Mouse (Mus musculus) CH12.LX (cell line): ENCODE measurements at regions not wholly inside any gene's neighbourhood (a gene's known extent, or its start where the extent isn't known, plus 50 kb on each side); places are given as distances from the start of the nearest gene placed in this dataset.

Experiments
- DNase-seq: peaks from one replicate; pipeline ENCODE4 v3.0.0-alpha.2; 2013; ENCODE audit errors: extremely low read depth
- H3K27ac ChIP-seq: 2 replicates; pipeline ENCODE4 v1.5.1; 2012; ENCODE audit warnings: low read depth, mild to moderate bottlenecking, control low read depth, moderate library complexity; ENCODE audit not compliant: insufficient read depth
- H3K27me3 ChIP-seq: replicated peaks from 2 replicates; pipeline ENCODE3; 2012; ENCODE audit warnings: inconsistent platforms
- H3K36me3 ChIP-seq, 2 experiments: replicated peaks in 1 of 2; 2 replicates each; pipeline versions ENCODE3 to v1.6.1; 2012; ENCODE audit warnings: inconsistent platforms in 1 of 2, low read length in 1 of 2, mild to moderate bottlenecking in 1 of 2, mixed read lengths in 1 of 2, moderate library complexity in 1 of 2; ENCODE audit not compliant: control insufficient read depth in 1 of 2, insufficient read depth in 1 of 2
- H3K4me1 ChIP-seq, 2 experiments: 2 replicates each; pipeline ENCODE4 v1.6.1; 2012; ENCODE audit warnings: inconsistent platforms in 1 of 2, moderate library complexity in 1 of 2; ENCODE audit not compliant: insufficient read depth in 2 of 2, control insufficient read depth in 1 of 2
- H3K4me2 ChIP-seq: 2 replicates; pipeline ENCODE4 v1.6.1; 2012; ENCODE audit warnings: low read depth, mild to moderate bottlenecking, control low read depth; ENCODE audit not compliant: poor library complexity, insufficient read depth, severe bottlenecking
- H3K4me3 ChIP-seq, 3 experiments: fragments of 150-350 bp in 1 of 3; sonication (generic) in 1 of 3; replicated peaks in 1 of 3; 2 replicates each; pipeline versions ENCODE3 to v1.5.1; 2011 to 2012; ENCODE audit warnings: low read depth in 2 of 3, low read length in 2 of 3, mild to moderate bottlenecking in 2 of 3, moderate library complexity in 2 of 3, control low read depth in 1 of 3, improper control_type of control experiment in 1 of 3, inconsistent platforms in 1 of 3, mixed read lengths in 1 of 3; ENCODE audit not compliant: poor library complexity in 1 of 3
- H3K79me2 ChIP-seq: replicated peaks from 2 replicates; pipeline ENCODE4 v1.6.1; 2012; ENCODE audit warnings: mild to moderate bottlenecking, moderate library complexity; ENCODE audit not compliant: control insufficient read depth, poor library complexity, insufficient read depth, severe bottlenecking; ENCODE audit errors: extremely low read depth
- H3K9ac ChIP-seq: 2 replicates; pipeline ENCODE4 v1.6.1; 2012; ENCODE audit warnings: low read depth, mild to moderate bottlenecking, control low read depth, moderate library complexity; ENCODE audit not compliant: insufficient read depth
- H3K9me3 ChIP-seq: replicated peaks from 2 replicates; pipeline ENCODE3; 2012; ENCODE audit warnings: low read length, inconsistent platforms, mixed read lengths
- CHD2 ChIP-seq: IDR thresholded peaks from 2 replicates; pipeline ENCODE4 v1.6.1; 2011; ENCODE audit warnings: low read length, improper control_type of control experiment
- E2F4 ChIP-seq: IDR thresholded peaks from 2 replicates; pipeline ENCODE4 v1.6.1; 2011; ENCODE audit warnings: low read depth, low read length, improper control_type of control experiment; ENCODE audit not compliant: insufficient replicate concordance
- KAT2A ChIP-seq: IDR thresholded peaks from 2 replicates; pipeline ENCODE4 v1.6.1; 2012; ENCODE audit warnings: low read length, improper control_type of control experiment, inconsistent platforms; ENCODE audit not compliant: insufficient replicate concordance
- MAX ChIP-seq: IDR thresholded peaks from 2 replicates; pipeline ENCODE4 v1.6.1; 2011; ENCODE audit warnings: low read length, improper control_type of control experiment
- NELFE ChIP-seq: IDR thresholded peaks from 2 replicates; pipeline ENCODE4 v1.6.1; 2011; ENCODE audit warnings: low read depth, low read length, improper control_type of control experiment
- NRF1 ChIP-seq: IDR thresholded peaks from 2 replicates; pipeline ENCODE4 v1.6.1; 2014; ENCODE audit warnings: low read depth, mild to moderate bottlenecking, inconsistent platforms, low read length, improper control_type of control experiment, moderate library complexity
- POLR2A ChIP-seq: IDR thresholded peaks from 2 replicates; pipeline ENCODE4 v1.6.1; 2011; ENCODE audit warnings: low read depth, mild to moderate bottlenecking, improper control_type of control experiment, low read length
- SIN3A ChIP-seq: IDR thresholded peaks from 2 replicates; pipeline ENCODE4 v1.6.1; 2012; ENCODE audit warnings: low read length, improper control_type of control experiment, inconsistent platforms
- TBP ChIP-seq: conservative IDR thresholded peaks from 2 replicates; pipeline ENCODE4 v1.6.1; 2011; ENCODE audit warnings: low read depth, low read length, improper control_type of control experiment
- ZC3H11A ChIP-seq: IDR thresholded peaks from 2 replicates; pipeline ENCODE4 v1.6.1; 2012; ENCODE audit warnings: low read depth, mild to moderate bottlenecking, inconsistent platforms, low read length, improper control_type of control experiment
- ZKSCAN1 ChIP-seq: IDR thresholded peaks from 2 replicates; pipeline ENCODE4 v1.6.1; 2012; ENCODE audit warnings: low read depth, inconsistent platforms, low read length, improper control_type of control experiment, borderline replicate concordance
- ZMIZ1 ChIP-seq: IDR thresholded peaks from 2 replicates; pipeline ENCODE4 v1.6.1; 2012; ENCODE audit warnings: low read depth, mild to moderate bottlenecking, inconsistent platforms, low read length, improper control_type of control experiment
- ZNF384 ChIP-seq: IDR thresholded peaks from 2 replicates; pipeline ENCODE4 v1.6.1; 2012; ENCODE audit warnings: low read depth, low read length, improper control_type of control experiment, inconsistent platforms
- dilution Hi-C: fragments of 300-500 bp; cut with MboI; formaldehyde crosslinking; loops from 2 replicates; pipeline ENCODE4 v1.14.3; 2020; ENCODE audit warnings: low sequenced_read_pairs; ENCODE audit not compliant: extremely low pct_unique_long_range_greater_than_20kb, extremely low pct_ligation_motif_present
- in situ Hi-C: fragments of 300-500 bp; cut with MboI; formaldehyde crosslinking; loops from 3 replicates; pipeline ENCODE4 v1.14.3; 2019; ENCODE audit warnings: low sequenced_read_pairs, low pct_ligation_motif_present, low pct_unique_long_range_greater_than_20kb, mixed read lengths

- dilution Hi-C loops, result no loop called here
- Histone ChIP-seq H3K36me3 (no peaks in the 10 kb centered on the region), H3K27ac (no peak overlapping the region), H3K4me1 (peaks cover 2 to 7% of the 10 kb centered on the region in 2 experiments; a peak in 2 of 4 replicates), H3K27me3 (no peaks in the 10 kb centered on the region), H3K79me2 (no peaks in the 10 kb centered on the region), H3K9me3 (no peaks in the 10 kb centered on the region), H3K4me2 (no peak overlapping the region), H3K9ac (no peak overlapping the region), H3K4me3 (no peak overlapping the region)
- TF ChIP-seq SIN3A (no peak), ZC3H11A (no peak), ZMIZ1 (no peak), TBP (no peak), MAX (no peak), KAT2A (no peak)
- no peak for DNase-seq
- in situ Hi-C loops, result no loop called here
Measured at GRCm38 (mm10) chr3:58317240-58317639, 97.3 kb upstream of the Tsc22d2 start.

- no peaks in the 10 kb centered on the region for H3K36me3 ChIP-seq
- H3K4me3 ChIP-seq, result no peak overlapping the region
- TF ChIP-seq ZNF384 (peak; percentile 62), TBP (no peak)
- TF ChIP-seq, all 38 proteins: peak for 1
- in situ Hi-C loops, result no loop called here
- Histone ChIP-seq H3K79me2 (no peaks in the 10 kb centered on the region), H3K4me1 (no peaks in the 10 kb centered on the region), H3K27ac (no peak overlapping the region), H3K27me3 (no peaks in the 10 kb centered on the region), H3K9ac (no peak overlapping the region), H3K9me3 (no peaks in the 10 kb centered on the region), H3K4me2 (no peak overlapping the region)
- dilution Hi-C loops, result no loop called here
- no peak for DNase-seq
Measured at GRCm38 (mm10) chr3:58318756-58319155, 95.8 kb upstream of the Tsc22d2 start.

- H3K9ac ChIP-seq, result no peak overlapping the region
- H3K27me3 ChIP-seq, result no peaks in the 10 kb centered on the region
- H3K36me3 ChIP-seq, result no peaks in the 10 kb centered on the region
- H3K4me2 ChIP-seq, result no peak overlapping the region
- in situ Hi-C loops, result no loop called here
- TF ChIP-seq NRF1, result no peak
- no peak for TF ChIP-seq ZKSCAN1
- TF ChIP-seq E2F4, result no peak
- no peak for TF ChIP-seq CHD2
- no peak for TF ChIP-seq ZMIZ1
- TF ChIP-seq ZC3H11A, result no peak
- no peak for TF ChIP-seq NELFE
- no peak for TF ChIP-seq POLR2A
- TF ChIP-seq, all 38 proteins: peak for 0
- dilution Hi-C loops, result no loop called here
- Histone ChIP-seq H3K4me1 (no peaks in the 10 kb centered on the region), H3K4me3 (no peak overlapping the region), H3K79me2 (no peaks in the 10 kb centered on the region), H3K9me3 (no peaks in the 10 kb centered on the region), H3K27ac (no peak overlapping the region)
- DNase-seq, result no peak
Measured at GRCm38 (mm10) chr3:58319463-58319862, 95.1 kb upstream of the Tsc22d2 start.
